Comparison of ENCODE assay signal across 24 mouse cellular contexts in the genomic region with DNA sequence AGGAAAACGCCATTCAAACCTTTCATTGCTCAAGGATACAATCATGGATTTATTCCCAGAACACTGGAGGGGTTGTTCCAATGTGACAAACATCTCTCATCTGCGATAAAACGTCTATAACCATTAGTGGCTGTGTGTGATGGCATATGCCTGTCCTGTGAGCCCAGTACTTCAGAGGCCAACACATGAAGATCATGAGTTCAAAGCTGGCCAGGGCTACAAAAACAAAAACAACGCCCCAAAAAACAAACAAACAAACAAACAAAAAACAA. TPM values are rescaled to one million over a fixed set of nuclear protein-coding genes. Genes with fewer than 3 reads are reported as not detected.
DNase-seq lines count a peak whose midpoint lies in the region; ATAC-seq and TF ChIP-seq lines count a peak whose summit lies in the region.
"Had no signal": no experiment of that assay in that cellular context is flagged by ENCODE, and none has a peak within 500 bp of the region (broad histone marks: within the 10 kb centered on the region; RNA-seq: fewer than 3 reads in every experiment).

No protein-coding gene starts in this region.

- H3K27me3 ChIP-seq in heart, embryonic 12.5 days (replicated peaks): no peaks in the 10 kb centered on the region
- no peaks in the 10 kb centered on the region for H3K27me3 ChIP-seq in kidney, adult 2 months (replicated peaks; ENCODE audit: control insufficient read depth, insufficient read depth, low read length)
- H3K27me3 ChIP-seq in lung, postnatal 0 days (replicated peaks; ENCODE audit: insufficient read depth, low read length): no peaks in the 10 kb centered on the region
- no peaks in the 10 kb centered on the region for H3K27me3 ChIP-seq in stomach, embryonic 15.5 days (replicated peaks)
- H3K27me3 ChIP-seq: CH12.LX; hindbrain, embryonic 13.5 days; limb, embryonic 15.5 days; Patski had no signal

- no peak overlapping the region for H3K4me3 ChIP-seq in heart, embryonic 12.5 days
- H3K4me3 ChIP-seq in kidney, adult 2 months (ENCODE audit: insufficient read depth, low read depth, low read length): no peak overlapping the region
- H3K4me3 ChIP-seq in lung, postnatal 0 days (ENCODE audit: low read depth, low read length): no peak overlapping the region
- H3K4me3 ChIP-seq in stomach, embryonic 15.5 days (replicated peaks): no peak overlapping the region
- H3K4me3 ChIP-seq: forebrain, embryonic 12.5 days; hindbrain, embryonic 13.5 days; limb, embryonic 15.5 days had no signal

- no peak for DNase-seq in heart, adult 8-10 months (ENCODE audit: low spot score)
- no peak for DNase-seq in kidney, adult 2 months
- DNase-seq in kidney, postnatal 14 days: no peak
- DNase-seq in lung, postnatal 0 days (ENCODE audit: low spot score): peak; percentile 39
- DNase-seq in lung, postnatal 25 days (ENCODE audit: low spot score): no peak
- DNase-seq: adrenal gland, adult 2 months; B cell, adult 2 months; cerebellum, adult 11-12 months; cerebellum, postnatal 10 days; kidney, adult 18-20 months; left cerebral cortex, postnatal 4 days; lung, adult 2 months; midbrain, embryonic 14.5 days; thymus, postnatal 14 days had no signal

- H3K4me1 ChIP-seq in heart, embryonic 12.5 days (replicated peaks): peaks cover 63% of the 10 kb centered on the region
- peaks cover 40% of the 10 kb centered on the region for H3K4me1 ChIP-seq in kidney, adult 2 months (ENCODE audit: control insufficient read depth, insufficient read depth, low read length)
- H3K4me1 ChIP-seq in lung, postnatal 0 days (ENCODE audit: insufficient read depth, low read depth, low read length): peaks cover 23% of the 10 kb centered on the region
- peaks cover 30% of the 10 kb centered on the region for H3K4me1 ChIP-seq in stomach, embryonic 15.5 days

- 80% methylated on average over 4 of the region's 4 CpGs for WGBS in heart, embryonic 12.5 days
- WGBS in kidney, adult 2 months: 64% methylated on average over 4 of the region's 4 CpGs
- WGBS in lung, postnatal 0 days: 41% methylated on average over 4 of the region's 4 CpGs
- 73% methylated on average over 4 of the region's 4 CpGs for WGBS in stomach, embryonic 15.5 days

- peak overlapping the region; percentile 91 for H3K27ac ChIP-seq in heart, embryonic 12.5 days (ENCODE audit: poor library complexity, severe bottlenecking)
- H3K27ac ChIP-seq in kidney, adult 2 months (ENCODE audit: insufficient read depth, low read depth, low read length): peak overlapping the region; percentile 49
- peak overlapping the region; percentile 63; the same call in 1 of the 2 replicates for H3K27ac ChIP-seq in lung, postnatal 0 days (ENCODE audit: low read length)
- peak overlapping the region; percentile 13 for H3K27ac ChIP-seq in stomach, embryonic 15.5 days
- H3K27ac ChIP-seq: forebrain, embryonic 12.5 days; limb, embryonic 15.5 days had no signal

- TF ChIP-seq POLR2A in kidney, adult 2 months (IDR thresholded peaks at IDR 0.05; ENCODE audit: low read depth, low read length): no peak

- no peak for ATAC-seq in heart, embryonic 12.5 days (ENCODE audit: insufficient number of reproducible peaks, low FRiP score)
- ATAC-seq in lung, postnatal 0 days: no peak
- ATAC-seq in stomach, embryonic 15.5 days (ENCODE audit: insufficient read depth, low FRiP score, low read depth): no peak
- no peak for ATAC-seq in erythroid progenitor cell, adult 5-6 weeks (replicated peaks; ENCODE audit: low FRiP score, poor library complexity, severe bottlenecking)
- ATAC-seq: inflammation-experienced regulatory T-cells, adult 6 months; Patski had no signal

- no peak for TF ChIP-seq CTCF in kidney, adult 2 months (conservative IDR thresholded peaks at IDR 0.05; ENCODE audit: insufficient read depth, insufficient read length, low read depth, low read length)
- TF ChIP-seq CTCF in lung, postnatal 0 days (IDR thresholded peaks at IDR 0.05): no peak

- no peak overlapping the region for H3K9ac ChIP-seq in heart, embryonic 12.5 days
- no peak overlapping the region for H3K9ac ChIP-seq in lung, postnatal 0 days (replicated peaks; ENCODE audit: low read depth)
- H3K9ac ChIP-seq in stomach, embryonic 15.5 days: no peak overlapping the region
- H3K9ac ChIP-seq: forebrain, embryonic 12.5 days; hindbrain, embryonic 13.5 days; limb, embryonic 15.5 days had no signal

- H3K9me3 ChIP-seq in heart, embryonic 12.5 days (replicated peaks): no peaks in the 10 kb centered on the region
- H3K9me3 ChIP-seq in lung, postnatal 0 days (ENCODE audit: low read length): no peaks in the 10 kb centered on the region
- H3K9me3 ChIP-seq in stomach, embryonic 15.5 days: no peaks in the 10 kb centered on the region
- H3K9me3 ChIP-seq: forebrain, embryonic 12.5 days; G1E; hindbrain, embryonic 13.5 days; limb, embryonic 15.5 days had no signal

- H3K36me3 ChIP-seq in heart, embryonic 12.5 days: 0 out of 2 replicates have a peak, but pooled peaks cover 5% of the 10 kb centered on the region
- peaks cover 7% of the 10 kb centered on the region; the same call in 1 of the 2 replicates for H3K36me3 ChIP-seq in kidney, adult 2 months (ENCODE audit: control insufficient read depth, insufficient read depth, low read length)
- H3K36me3 ChIP-seq in lung, postnatal 0 days (ENCODE audit: insufficient read depth, low read length): 0 out of 2 replicates have a peak, but pooled peaks cover 8% of the 10 kb centered on the region
- no peaks in the 10 kb centered on the region for H3K36me3 ChIP-seq in stomach, embryonic 15.5 days
- H3K36me3 ChIP-seq: forebrain, embryonic 12.5 days; hindbrain, embryonic 13.5 days had no signal

- no peak overlapping the region for H3K4me2 ChIP-seq in heart, embryonic 12.5 days
- H3K4me2 ChIP-seq in lung, postnatal 0 days (replicated peaks; ENCODE audit: low read depth, low read length): no peak overlapping the region
- H3K4me2 ChIP-seq in stomach, embryonic 15.5 days: no peak overlapping the region
- H3K4me2 ChIP-seq: forebrain, embryonic 12.5 days; hindbrain, embryonic 13.5 days; limb, embryonic 15.5 days had no signal

- no peak for TF ChIP-seq EP300 in lung, postnatal 0 days (IDR thresholded peaks at IDR 0.05)

RNA-seq across cellular contexts. Expression of a gene that starts 48.4 kb away (rescaled TPM):
- polyA plus RNA-seq in heart, embryonic 12.5 days (2016; fragmentation: Nextera tagmentation; extraction: Ambion mirVana): 33.7 and 34.2 TPM in 2 replicates
- 1 to 10 TPM; 7.1 to 8.1 (median 7.5) TPM for total RNA-seq in heart, adult 8-10 months (2022)
- 18.5 and 23.1 TPM in 2 replicates for polyA plus RNA-seq in kidney, adult 2 months (2012; rRNA removed)
- polyA plus RNA-seq in lung, postnatal 0 days (2015; fragmentation: Nextera tagmentation; extraction: Ambion mirVana): 33.9 and 35.1 TPM in 2 replicates
- polyA plus RNA-seq in stomach, embryonic 15.5 days (2015; fragmentation: Nextera tagmentation; extraction: Ambion mirVana): 25.3 and 27.7 TPM in 2 replicates
- 3.6 and 9.2 TPM in 2 replicates for total RNA-seq in erythroid progenitor cell, adult 5-6 weeks (2015; ENCODE audit: low replicate concordance)
- total RNA-seq in erythroid progenitor cell, adult 5-6 weeks (2017; ENCODE audit: low replicate concordance): 4.2 and 6.0 TPM in 2 replicates

RNA-seq across cellular contexts. Expression of a gene that starts 50.9 kb away (rescaled TPM):
- polyA plus RNA-seq in heart, embryonic 12.5 days (2016; fragmentation: Nextera tagmentation; extraction: Ambion mirVana): 3.5 and 3.9 TPM in 2 replicates
- total RNA-seq in heart, adult 8-10 months (2022): 1 to 10 TPM; 2.4 to 3.8 (median 2.8) TPM
- polyA plus RNA-seq in kidney, adult 2 months (2012; rRNA removed): 52.7 and 63.4 TPM in 2 replicates
- 8.4 and 10.2 TPM in 2 replicates for polyA plus RNA-seq in lung, postnatal 0 days (2015; fragmentation: Nextera tagmentation; extraction: Ambion mirVana)
- polyA plus RNA-seq in stomach, embryonic 15.5 days (2015; fragmentation: Nextera tagmentation; extraction: Ambion mirVana): 5.5 TPM in 2 replicates
- 2.9 and 8.8 TPM in 2 replicates for total RNA-seq in erythroid progenitor cell, adult 5-6 weeks (2015; ENCODE audit: low replicate concordance)
- 7.2 and 7.8 TPM in 2 replicates for total RNA-seq in erythroid progenitor cell, adult 5-6 weeks (2017; ENCODE audit: low replicate concordance)

RNA-seq across cellular contexts. Expression of a gene that starts 55.4 kb away (rescaled TPM):
- 68.1 and 68.9 TPM in 2 replicates for polyA plus RNA-seq in heart, embryonic 12.5 days (2016; fragmentation: Nextera tagmentation; extraction: Ambion mirVana)
- 10 to 100 TPM; 63.3 to 70.6 (median 67.2) TPM for total RNA-seq in heart, adult 8-10 months (2022)
- 107 and 134 TPM in 2 replicates for polyA plus RNA-seq in kidney, adult 2 months (2012; rRNA removed)
- polyA plus RNA-seq in lung, postnatal 0 days (2015; fragmentation: Nextera tagmentation; extraction: Ambion mirVana): 64.6 TPM in 2 replicates
- 63.6 and 68.9 TPM in 2 replicates for polyA plus RNA-seq in stomach, embryonic 15.5 days (2015; fragmentation: Nextera tagmentation; extraction: Ambion mirVana)
- total RNA-seq in erythroid progenitor cell, adult 5-6 weeks (2015; ENCODE audit: low replicate concordance): 18.4 and 24.1 TPM in 2 replicates
- total RNA-seq in erythroid progenitor cell, adult 5-6 weeks (2017; ENCODE audit: low replicate concordance): 17.2 and 17.3 TPM in 2 replicates

Comparison
In these comparisons a context has a peak if more than half of its experiments do, and no peak if none do; other contexts are left out.
1. H3K27ac ChIP-seq: peak in every context shown above with its lines; median percentile 91 in heart, embryonic 12.5 days; 63 in lung, postnatal 0 days; 49 in kidney, adult 2 months; 13 in stomach, embryonic 15.5 days.